Mouse (Mus musculus): Measurements from ENCODE around the gene Marc1.

Gene Marc1

DNA sequence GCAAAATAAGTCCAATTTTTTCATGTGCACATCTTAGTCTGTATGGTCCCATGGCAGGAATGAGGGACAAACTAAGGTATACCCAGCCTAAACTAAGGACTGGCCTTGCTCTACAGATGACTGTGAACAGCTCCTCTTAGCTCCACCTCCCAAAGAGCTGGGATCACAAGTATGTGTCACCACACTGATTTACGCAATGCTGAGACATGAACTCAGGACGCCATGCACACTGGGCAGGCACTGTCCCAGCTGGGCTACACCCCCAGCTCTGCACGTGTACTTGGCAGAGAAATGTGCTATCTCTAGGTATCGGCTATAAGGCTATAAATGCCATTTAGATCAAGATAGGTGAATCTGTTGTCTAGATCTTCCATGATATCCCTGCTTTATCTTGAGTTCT lies 49.1 kb downstream of the Marc1 start:
- no peak for DNase-seq (ENCODE audit: low spot score)

- no peak for DNase-seq (ENCODE audit: low spot score)
These were observed 58.4 kb downstream of the Marc1 start for GRCm38 (mm10) chr1:184752671-184753070.

- DNase-seq (ENCODE audit: low spot score), result no peak
These were observed 60.9 kb downstream of the Marc1 start for GRCm38 (mm10) chr1:184750114-184750664.

DNA sequence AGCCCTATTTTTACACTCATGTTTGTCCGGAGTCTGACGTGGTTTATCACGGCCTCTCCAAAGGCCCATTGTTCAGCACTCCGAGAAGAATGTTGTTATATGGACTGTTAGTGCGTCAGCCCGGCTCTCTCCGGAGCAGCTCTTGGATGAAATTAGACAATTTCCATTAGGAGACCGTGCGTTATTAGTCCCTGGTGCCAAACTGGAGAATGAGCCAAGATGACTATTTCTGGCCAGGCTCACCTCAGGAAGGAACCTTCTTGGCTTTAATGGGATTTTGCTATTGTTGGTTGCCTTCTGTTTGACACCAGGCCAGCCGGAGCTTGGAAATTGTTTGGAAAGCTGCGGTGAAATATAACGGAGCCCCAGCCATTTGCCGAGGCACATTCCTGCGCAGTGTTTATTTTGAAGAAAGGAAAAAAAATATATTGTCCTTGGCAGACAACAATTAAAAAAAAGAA lies 62.4 kb downstream of the Marc1 start:
- no peak for DNase-seq (ENCODE audit: low spot score)

DNA sequence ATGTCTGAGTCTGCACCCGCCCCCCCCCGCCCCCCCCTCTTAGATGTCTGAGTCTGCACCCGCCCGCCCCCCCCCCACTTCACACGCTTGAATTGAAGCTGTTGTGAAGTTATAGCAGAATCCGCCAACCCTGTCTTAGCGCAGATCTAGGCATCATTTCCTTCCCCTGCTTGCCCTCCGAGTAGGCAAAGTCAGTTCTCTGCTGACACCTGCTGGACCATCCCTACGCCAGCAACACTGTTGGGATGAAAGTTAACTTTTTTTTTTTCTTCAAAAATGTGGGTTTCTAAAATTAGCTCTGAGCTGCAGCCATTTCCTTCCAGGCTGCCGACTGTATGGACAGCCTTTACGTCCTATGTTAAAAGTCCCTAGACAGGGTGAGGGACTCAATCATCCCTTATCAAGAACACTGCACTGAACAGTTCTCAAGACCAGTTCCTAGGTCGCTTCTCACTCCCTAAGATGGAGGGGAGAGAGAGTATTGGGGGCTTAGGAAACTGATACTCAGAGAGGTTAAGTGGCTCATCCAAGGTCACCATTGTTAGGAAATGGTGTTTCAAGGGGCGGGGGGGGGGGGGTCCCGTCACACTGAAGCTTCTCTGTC lies 73.1 kb downstream of the Marc1 start:
- no peak for DNase-seq (ENCODE audit: low spot score)

- no peak for DNase-seq (ENCODE audit: low spot score)
These were observed 73.9 kb downstream of the Marc1 start for GRCm38 (mm10) chr1:184737228-184737627.

Data from ovary, adult 18-20 months (tissue).